Mouse (Mus musculus) thymus, postnatal 25 days (tissue): ENCODE results near the gene Akr1c21.
"Not testable (repeated sequence)": the region's sequence is repeated elsewhere in the genome, so short reads cannot be mapped to it uniquely, and the experiment has no call there.

Source experiments
- DNase-seq: peaks from one replicate; pipeline ENCODE4 v3.0.0; 2022

Akr1c21 gene

DNA sequence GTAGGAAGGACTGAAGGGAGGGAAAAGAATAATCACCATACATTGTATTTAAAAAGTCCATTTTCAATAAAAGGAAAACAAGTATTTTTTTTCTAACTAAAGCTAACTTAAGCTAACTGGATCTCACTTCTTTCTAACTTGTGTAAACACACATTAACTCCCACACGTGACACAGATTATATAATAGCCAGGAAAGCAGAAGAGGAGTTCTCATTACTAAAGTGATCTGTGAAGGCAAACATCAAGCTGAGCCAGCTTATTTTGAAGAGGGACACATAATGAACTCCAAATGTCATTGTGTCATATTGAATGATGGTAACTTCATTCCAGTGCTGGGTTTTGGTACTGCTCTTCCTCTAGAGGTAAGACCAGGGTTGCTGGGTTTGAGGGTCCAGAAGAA, at the start of gene Akr1c21:
Akr1c21 (plus strand) TSS at position 205 of the 400 bp plus-strand sequence.
- DNase-seq = no peak

DNA sequence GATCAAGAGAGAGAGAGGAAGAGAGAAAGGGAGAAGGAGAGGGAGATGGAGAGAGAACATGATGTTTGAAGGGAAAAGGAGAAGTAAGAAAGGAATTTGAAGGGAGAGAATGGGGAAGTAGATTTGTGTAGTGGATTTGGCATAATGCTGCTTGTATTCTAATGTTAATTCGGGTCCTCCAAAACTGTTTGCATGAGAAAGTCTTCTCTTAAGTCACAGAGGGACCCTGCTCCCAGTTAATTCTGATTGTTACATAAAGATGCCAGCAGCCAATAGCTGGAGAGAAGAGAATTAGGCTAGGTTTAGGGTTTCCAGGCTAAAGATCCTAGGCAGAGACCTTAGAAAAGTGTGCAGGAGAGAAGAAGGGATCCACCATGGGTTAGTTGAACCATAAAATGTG, 14.7 kb upstream of the Akr1c21 start:
- DNase-seq = no peak

DNA sequence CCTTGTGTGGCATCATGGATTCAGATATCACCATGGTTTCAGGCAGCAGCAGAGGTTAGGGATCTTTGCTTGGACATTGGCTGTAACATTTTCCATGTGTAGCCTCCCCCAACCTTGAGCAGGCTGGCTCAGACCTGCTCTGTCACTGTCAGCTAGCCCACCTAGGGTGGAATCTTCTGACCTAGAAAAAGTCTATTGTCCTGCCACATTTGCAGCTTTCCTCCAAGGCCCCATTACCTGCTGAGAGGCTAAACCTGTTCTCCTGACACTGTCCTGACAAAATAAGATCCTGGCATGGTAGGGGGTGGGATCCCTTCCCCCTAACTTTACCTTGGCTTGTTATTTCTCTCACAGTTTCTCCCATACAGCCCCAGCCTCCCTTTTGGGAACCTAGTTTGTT, 13.4 kb upstream of the Akr1c21 start:
- no peak for DNase-seq

DNA sequence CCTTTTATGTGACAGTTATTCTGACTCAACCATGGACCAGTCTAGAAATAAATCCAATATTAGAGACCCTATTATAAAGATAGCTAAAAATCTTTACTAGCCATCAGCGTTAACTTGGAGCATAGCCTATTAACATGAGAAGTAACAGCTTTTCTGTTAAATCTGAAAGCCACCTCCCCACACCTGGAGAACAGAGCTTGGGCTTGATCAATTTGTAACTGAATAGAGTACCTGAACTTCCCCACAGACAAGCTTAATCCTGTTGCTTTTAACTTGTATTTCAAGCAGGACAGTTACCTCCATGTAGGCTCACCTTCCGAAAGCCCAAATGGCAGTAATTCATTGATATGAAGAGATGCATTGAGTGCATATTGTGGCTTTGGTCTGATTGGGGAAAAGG, 7.9 kb upstream of the Akr1c21 start:
- DNase-seq = no peak

DNA sequence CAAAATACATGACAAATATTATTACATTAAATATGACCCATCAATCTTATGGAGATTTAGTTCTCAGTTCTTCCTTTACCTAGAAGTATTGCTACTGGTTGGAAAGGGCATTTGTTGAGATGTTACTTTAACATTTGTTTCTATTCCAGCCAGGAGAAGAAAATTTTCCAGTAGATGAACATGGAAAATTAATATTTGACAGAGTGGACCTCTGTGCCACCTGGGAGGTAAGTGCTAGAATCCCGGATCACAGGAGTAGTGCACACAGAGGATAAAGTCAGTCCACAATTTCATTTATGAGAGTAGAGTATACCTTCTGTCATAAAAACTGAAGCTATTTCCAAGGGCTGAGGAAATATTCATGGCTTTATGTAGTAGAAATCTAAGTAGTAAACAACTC, 3.0 kb downstream of the Akr1c21 start:
- no peak for DNase-seq

DNA sequence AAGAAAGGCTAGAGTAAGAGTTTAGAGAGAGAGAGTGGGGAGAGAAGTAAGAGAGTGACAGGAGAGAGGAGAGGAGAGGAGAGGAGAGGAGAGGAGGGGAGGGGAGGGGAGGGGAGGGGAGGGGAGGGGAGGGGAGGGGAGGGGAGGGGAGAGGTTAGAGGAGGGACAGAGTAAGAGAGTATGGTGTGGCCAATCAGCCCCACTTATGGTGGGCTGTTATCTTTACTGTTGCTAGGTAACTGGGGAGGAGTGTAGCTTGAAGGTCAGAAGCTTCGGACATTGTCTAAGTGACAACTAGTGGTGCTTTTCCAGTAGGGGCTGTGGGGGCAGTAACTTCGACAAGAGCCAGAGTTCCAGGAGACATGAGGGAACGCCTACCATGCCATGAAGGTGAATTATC, 29.6 kb downstream of the Akr1c21 start:
- not testable (repeated sequence) for DNase-seq

DNA sequence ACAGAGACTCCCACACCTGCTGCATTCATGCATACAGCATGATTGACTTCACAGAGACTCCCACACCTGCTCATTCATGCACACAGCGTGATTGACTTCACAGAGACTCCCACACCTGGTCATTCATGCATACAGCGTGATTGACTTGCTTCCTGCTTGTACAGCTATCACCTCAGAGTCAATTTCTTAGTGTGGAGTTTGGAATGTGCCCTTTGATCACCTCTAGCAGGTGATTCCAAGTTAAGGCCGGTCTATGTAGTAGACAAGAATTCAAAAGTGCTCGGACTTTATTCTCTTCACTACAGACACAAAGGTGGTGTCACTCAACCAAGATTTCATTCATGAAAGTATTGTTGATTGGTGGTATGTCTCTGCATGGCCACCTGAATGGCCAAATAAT, 32.9 kb downstream of the Akr1c21 start:
- DNase-seq = no peak

DNA sequence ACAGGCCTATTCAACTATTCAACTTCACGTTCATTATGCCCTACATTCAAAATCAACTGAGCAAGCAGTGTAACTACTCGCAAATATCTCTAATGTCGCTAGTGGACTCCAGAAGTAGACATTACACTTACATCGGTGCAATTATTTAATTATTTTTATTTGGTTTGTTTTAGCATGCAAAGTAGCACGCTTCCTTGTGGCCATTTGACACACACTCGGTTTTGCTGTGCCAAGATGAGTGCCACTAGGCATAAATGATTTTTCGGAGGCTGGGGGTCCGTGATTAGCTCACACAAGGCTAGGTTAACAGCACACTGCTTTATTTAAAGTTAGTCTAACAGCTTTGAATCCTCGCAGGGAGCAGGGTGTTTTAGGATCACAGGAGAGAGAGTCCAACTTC, 34.7 kb downstream of the Akr1c21 start:
- no peak for DNase-seq

DNA sequence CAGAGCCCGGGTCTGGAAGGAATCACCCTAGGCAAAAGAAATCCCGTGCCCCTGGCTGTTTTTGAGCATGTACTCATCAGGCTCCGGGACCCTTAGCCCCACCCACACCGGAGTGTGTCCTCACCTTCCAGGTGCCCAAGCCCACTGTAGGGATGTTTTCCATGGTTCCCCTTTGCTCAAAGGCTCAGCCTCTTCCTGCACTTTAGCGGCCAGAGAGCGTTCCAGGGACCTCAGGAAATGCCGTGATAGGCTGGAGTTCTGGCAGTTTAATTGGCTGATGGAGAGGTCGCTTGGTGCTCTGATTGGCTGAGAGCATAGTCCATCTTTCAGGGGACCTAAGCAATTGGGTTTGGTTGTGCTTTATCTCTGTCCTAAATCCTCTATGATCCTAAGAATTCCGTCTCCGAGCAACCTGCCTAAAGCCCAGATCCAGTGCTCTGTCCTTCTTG, 35.1 kb downstream of the Akr1c21 start, which contains the start of gene Akr1e1:
Akr1e1 (minus strand) TSS at position 214 of the 449 bp plus-strand sequence.
- peak; percentile 70 for DNase-seq

DNA sequence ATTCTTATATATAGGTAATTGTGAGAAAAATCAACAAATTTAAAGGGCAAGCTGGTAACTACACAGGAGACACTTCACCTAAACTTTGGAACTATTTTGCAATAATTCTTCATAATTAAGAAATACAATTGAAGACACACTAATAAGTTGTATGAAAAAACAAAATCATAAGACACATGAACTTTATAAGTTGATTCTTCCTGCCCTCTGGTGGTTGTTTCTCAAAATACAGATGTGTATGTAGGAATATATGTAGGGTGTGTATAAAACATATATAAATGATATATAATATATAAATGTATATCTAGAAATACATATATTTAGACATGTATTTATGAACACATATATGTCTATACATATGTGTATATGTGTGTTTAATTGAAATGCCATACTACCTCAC, 37.0 kb downstream of the Akr1c21 start:
- no peak for DNase-seq
